Mouse (Mus musculus) adipose tissue, adult 10 weeks (tissue): Measurements from ENCODE around the gene BC030499. TPM values are rescaled to one million over a fixed set of nuclear protein-coding genes. Genes with fewer than 3 reads are reported as not detected.

Experiments used
- polyA plus RNA-seq: library from polyadenylated mRNA; stranded (reverse); fragments of 350-450 nt; fragmentation: Illumina TruSeq; extraction: RNeasy Lipid Tissue Mini Kit (QIAGEN cat#74804); gene quantifications from one replicate; pipeline ENCODE4 v1.2.3, GENCODE M21; 2014; ENCODE audit warnings: low read depth, low replicate concordance

The BC030499 gene
- 0.19 TPM for polyA plus RNA-seq

DNA sequence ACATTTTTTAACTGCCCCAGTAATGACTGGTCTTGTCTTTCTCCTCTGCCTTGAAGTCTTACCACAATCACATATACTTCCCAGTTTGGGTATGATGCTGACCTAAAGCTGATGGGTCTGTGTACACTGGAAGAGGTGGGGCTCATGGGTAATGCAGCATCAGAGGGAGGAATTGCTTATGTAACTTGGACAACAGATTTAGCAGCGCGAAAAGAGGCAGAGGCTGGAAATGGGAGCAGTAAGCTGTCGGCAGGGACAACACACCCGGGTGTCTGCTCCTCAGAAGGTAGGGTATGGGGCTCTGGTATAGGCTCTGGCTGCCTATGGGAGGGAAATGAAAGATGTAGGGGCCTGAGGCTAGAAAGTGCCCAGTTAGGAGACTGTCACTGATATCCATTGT, at the start of gene BC030499:
BC030499 (plus strand) TSS at position 188 of the 400 bp plus-strand sequence.

DNA sequence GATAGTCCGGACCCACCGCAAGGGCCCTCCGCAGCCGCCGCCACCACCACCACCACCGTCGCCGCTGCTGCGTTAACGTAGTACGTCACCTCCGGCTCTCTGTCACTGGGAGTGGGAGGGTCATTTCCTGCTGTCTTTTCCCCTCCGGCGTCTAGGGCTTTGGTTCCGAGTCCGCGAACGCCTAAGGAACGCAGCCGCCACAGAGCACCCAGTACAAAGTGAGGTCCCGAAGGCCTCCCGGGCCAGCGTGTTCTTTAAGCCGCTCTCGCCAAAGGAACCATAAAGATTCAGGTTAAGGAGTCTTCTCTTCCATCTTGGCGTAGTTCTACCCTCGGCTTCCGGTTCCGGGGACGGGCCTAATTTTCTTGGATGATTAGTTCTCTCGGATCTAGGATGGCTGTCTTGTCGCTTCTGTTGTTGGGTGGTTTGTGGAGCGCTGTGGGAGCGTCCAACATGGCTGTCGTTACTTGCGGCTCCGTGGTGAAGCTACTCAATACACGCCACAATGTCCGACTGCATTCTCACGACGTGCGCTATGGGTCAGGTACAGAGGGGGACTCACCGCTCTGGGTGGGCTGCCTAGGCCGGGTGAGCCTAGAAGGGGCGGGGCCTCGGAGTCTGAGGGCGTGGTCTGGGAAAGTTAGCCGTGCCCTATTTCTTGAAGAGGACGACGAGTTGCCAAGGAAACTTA, 44.9 kb upstream of the BC030499 start, which contains the start of the genes Sdf2 and Supt6:
Sdf2 (plus strand) TSS at position 120 of the 691 bp plus-strand sequence.
Supt6 (minus strand) TSS at position 361 of the 691 bp plus-strand sequence.

DNA sequence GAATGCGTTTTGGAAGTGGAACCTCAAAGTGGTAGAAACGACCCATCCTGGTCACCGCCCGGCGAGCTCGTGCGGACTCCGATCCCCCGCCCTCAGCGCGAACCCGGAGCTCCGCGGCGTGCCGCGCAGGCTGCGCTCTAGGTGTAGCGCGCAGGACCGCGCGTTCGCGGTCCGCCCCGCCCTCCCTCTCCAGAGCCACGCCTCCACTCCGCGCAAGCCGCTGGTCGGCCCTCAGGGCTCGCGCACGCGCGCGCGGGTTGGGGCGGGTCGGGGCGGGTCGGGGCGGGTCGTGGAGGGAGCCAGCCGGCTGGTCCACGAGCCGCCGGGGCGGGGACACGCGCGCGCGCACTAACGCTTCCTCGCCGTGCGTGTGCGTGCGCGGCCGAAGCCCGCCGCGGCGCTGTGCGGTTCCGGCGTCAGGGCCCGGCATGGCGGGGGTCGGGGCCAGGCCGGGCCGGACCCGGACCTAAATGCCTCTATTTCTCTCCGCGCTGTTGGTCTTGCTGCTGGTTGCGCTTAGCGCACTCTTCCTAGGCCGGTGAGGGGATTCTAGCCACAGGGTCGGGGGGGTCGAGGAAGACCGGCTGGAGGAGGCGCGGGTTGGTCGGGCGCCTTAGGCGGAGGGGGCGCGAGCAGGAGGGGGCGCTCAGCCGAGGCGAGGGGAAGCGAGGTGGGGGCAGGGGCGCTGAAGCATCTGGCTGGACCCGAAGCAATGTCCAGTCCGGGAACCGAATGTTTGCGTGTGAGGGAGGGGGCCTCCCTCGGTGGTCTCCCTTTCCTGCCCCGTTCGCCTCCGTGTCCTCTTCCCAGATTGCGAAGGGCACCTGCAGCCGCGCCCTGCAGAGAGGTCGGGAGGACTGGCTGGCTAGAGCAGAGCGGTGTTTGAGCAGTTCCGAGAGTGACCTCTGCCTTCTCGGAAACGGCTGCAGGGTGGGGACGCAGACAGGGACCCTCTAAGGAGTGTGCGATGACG, 29.0 kb upstream of the BC030499 start, which contains the start of gene 2610507B11Rik:
2610507B11Rik (plus strand) TSS at position 373 of the 973 bp plus-strand sequence.

DNA sequence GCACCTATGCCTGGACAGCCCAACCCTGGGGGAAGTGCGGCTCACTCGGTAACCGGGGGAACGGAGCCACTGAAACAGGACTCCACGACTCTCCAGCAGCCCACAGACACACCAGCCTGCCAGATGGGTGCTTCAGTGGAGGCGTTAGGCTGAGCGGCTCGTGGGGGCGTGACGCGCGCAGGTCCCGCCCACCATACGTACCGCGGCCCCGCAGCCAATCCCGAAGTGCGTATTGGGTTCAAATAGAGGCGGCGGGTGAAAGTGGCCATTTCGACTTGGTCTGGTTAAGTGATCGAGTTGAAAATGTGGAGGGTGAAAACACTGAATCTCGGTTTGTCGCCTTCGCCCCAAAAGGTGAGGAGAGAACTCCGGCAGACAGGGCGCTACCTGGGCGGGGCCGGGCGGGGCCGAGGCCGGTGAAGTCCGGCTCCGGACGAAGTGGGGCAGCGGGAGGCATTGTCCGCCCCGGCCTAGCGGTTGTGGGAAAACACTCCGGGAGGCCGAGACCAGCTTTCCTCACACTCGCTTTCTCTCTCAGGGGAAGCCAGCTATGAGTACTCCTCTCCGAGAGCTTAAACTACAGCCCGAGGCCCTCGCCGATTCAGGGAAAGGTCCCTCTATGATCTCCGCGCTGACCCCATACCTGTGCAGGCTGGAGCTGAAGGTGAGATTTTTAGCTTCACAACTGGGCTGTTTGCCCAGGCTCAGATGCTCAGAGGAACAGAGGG, 10.9 kb downstream of the BC030499 start, which contains the start of gene Spag5:
Spag5 (plus strand) TSS at position 173 of the 728 bp plus-strand sequence.

DNA sequence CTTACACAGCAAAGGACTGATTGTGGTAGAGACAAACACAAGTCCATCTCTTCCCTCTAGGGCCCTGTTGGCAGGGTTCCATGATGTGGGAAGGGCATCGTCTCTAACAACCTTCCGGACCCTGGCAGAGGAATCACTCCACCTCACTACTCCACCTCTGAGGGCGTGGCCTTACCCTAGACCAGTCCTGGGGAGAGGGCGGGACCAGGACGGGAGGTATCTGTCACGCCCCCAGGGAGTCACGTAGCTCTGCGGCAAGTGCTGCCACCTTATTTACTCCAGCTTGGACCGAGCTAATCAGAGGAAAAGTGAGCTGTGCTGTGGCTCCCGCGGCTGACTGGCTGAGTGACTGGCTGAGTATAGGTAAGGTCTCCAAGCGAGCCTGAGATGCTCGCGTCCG, 32.2 kb downstream of the BC030499 start, which contains the start of gene Aldoc:
Aldoc (plus strand) TSS at position 109 of the 400 bp plus-strand sequence.

DNA sequence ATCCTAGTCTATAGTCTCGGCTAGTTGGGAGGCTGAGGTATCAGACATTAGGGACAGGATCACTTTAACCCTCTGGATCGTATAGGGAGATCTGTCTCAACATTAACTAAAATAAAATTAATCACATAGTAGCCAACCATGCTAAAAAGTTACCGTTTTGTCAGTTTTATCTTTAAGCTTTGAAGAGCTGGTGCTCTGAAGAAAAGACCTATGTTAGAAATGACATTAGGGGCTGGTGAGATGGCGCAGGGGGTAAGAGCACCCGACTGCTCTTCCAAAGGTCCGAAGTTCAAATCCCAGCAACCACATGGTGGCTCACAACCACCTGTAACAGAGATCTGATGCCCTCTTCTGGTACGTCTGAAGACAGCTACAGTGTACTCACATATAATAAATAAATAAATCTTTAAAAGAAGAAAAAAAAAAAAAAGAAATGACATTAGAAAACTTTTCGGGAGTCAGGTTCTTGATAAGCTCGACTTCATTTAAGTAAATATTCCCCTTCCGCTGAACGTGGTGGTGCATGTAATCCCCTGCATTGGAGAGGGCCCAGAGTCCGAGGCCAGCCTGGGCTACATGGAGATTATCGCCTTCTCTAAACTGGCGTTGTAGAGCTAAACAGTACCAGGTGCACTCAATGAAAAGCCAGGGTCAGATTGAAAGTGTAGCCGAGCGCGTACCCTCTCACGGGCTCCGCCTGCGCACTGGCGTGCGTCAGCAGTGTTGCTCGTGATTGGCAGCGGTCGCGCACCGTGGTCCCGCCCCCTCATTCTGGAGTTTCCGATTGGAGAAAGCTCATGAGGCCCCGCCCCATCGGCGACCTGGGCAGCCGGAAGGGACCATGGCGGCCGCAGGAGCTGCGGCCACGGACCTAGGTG, 37.2 kb downstream of the BC030499 start, which contains the start of gene Pigs:
Pigs (plus strand) TSS at position 782 of the 878 bp plus-strand sequence.

DNA sequence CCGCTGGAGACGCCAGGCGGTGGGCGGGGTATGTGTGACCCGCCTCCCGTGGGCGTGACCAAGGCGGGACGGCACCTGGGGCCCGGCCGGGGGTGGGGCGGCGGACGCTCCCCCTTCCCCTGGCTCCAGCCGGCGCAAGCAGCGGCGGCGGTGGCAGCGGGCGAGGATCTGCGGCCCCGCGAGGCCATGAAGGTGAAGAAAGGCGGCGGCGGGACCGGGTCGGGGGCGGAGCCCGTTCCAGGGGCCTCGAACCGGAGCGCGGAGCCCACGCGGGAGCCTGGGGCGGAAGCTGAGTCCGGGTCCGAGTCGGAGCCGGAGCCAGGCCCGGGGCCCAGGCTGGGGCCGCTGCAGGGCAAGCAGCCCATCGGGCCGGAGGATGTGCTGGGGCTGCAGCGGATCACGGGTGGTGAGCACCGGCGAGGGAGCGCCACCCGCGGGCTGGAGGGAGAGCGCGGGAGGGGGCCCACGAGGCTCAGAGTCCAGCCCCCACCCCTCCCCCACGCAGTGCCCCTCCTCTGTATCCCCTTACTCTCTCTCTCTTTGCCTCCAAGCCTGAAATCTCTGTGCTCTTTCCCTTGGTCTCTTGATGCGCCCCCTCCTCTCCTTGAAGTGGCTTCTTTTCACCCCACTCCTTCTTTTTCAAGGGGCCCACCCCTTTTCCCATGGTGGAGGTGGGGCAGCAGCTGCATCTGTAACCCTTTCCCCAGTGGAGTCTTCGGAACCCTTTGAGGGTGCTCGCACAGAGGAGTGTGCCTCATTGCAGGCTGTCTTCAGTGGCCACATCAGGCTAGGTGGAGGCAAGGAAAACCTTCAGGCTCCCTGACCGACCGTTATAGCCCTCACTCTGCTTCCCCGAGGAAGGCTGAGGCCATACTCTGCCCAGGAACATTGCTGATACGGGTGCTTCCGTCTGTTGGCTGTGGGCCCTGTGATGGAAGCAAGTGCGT, 53.0 kb downstream of the BC030499 start, which contains the start of gene Unc119:
Unc119 (plus strand) TSS at position 102 of the 947 bp plus-strand sequence.

Other genes with a start within 250 kb of the BC030499 start
- 14.4 TPM for gene Eral1, start 210.5 kb upstream of the BC030499 start, polyA plus RNA-seq
- gene Fam222b, start 196.2 kb upstream of the BC030499 start, polyA plus RNA-seq = 13.9 TPM
- gene Traf4, start 125.3 kb upstream of the BC030499 start, polyA plus RNA-seq = 17.9 TPM
- 11.7 TPM for gene Nek8, start 114.2 kb upstream of the BC030499 start, polyA plus RNA-seq
- 74.2 TPM for gene Tlcd1, start 114.1 kb upstream of the BC030499 start, polyA plus RNA-seq
- 2,000 TPM for gene Rpl23a, start 107.3 kb upstream of the BC030499 start, polyA plus RNA-seq
- gene Rab34, start 102.4 kb upstream of the BC030499 start, polyA plus RNA-seq = 68.5 TPM
- 26.7 TPM for gene Proca1, start 97.4 kb upstream of the BC030499 start, polyA plus RNA-seq
- gene Sdf2, start 45.1 kb upstream of the BC030499 start, polyA plus RNA-seq = 103 TPM
- gene Supt6, start 44.9 kb upstream of the BC030499 start, polyA plus RNA-seq = 41.1 TPM
- 107 TPM for gene 2610507B11Rik, start 29.1 kb upstream of the BC030499 start, polyA plus RNA-seq
- 2.7 TPM for gene Spag5, start 10.7 kb downstream of the BC030499 start, polyA plus RNA-seq
- gene Aldoc, start 32.1 kb downstream of the BC030499 start, polyA plus RNA-seq = 41.4 TPM
- gene Pigs, start 37.6 kb downstream of the BC030499 start, polyA plus RNA-seq = 34.6 TPM
- gene Unc119, start 52.6 kb downstream of the BC030499 start, polyA plus RNA-seq = 34.6 TPM
- gene Foxn1, start 95.7 kb downstream of the BC030499 start, polyA plus RNA-seq = not detected
- gene Slc13a2, start 131.4 kb downstream of the BC030499 start, polyA plus RNA-seq = 7.7 TPM
- gene Slc46a1, start 174.9 kb downstream of the BC030499 start, polyA plus RNA-seq = 25.6 TPM
- gene Sarm1, start 206.9 kb downstream of the BC030499 start, polyA plus RNA-seq = 2.2 TPM
- 12.6 TPM for gene Vtn, start 208.2 kb downstream of the BC030499 start, polyA plus RNA-seq
- not detected for gene Sebox, start 212.6 kb downstream of the BC030499 start, polyA plus RNA-seq
- gene Tmem199, start 221.3 kb downstream of the BC030499 start, polyA plus RNA-seq = 31.0 TPM
- 77.7 TPM for gene Poldip2, start 221.4 kb downstream of the BC030499 start, polyA plus RNA-seq
- 35.8 TPM for gene Tnfaip1, start 245.5 kb downstream of the BC030499 start, polyA plus RNA-seq
- gene Ift20, start 245.5 kb downstream of the BC030499 start, polyA plus RNA-seq = 127 TPM